Mouse (Mus musculus) adrenal gland, adult 2 months (tissue): ENCODE measurements at regions not wholly inside any gene's neighbourhood (a gene's known extent, or its start where the extent isn't known, plus 50 kb on each side); places are given as distances from the start of the nearest gene placed in this dataset.
A peak's percentile ranks its signal among the peaks of the same experiment; 100 is the strongest.

ENCODE experiments used
- DNase-seq: peaks from one replicate; pipeline ENCODE4 v3.0.0; 2021

DNA sequence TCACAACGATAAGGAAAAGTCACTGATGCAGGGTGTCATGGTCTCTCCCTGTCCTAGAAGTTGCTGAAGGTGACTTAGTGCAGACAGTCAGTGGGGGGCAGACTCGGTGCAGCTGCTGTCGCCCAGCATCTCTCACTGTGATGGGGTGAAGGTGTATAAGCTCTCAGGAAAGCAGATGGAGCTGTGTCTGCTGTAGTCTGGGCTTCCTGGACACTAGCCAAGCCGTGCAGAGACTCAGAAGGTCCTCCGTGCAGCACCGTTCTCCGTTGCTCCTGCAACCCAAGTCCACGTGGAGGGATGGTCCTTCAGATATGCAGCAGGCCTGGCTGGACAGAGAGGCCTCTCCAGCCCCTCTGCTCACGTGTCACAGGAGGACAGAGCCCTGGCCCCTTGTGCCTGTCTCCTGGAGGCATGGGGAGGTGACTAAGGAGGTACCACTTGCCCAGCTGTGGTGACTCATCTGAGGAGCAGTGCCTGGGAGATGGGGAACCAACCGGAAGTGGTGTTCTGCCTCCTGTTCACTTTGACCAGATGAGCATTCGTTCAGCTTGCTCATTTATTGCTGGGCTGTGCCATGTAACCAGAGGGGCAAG lies 171.2 kb downstream of the Gadd45g start:
- peak; percentile 73 for DNase-seq

DNA sequence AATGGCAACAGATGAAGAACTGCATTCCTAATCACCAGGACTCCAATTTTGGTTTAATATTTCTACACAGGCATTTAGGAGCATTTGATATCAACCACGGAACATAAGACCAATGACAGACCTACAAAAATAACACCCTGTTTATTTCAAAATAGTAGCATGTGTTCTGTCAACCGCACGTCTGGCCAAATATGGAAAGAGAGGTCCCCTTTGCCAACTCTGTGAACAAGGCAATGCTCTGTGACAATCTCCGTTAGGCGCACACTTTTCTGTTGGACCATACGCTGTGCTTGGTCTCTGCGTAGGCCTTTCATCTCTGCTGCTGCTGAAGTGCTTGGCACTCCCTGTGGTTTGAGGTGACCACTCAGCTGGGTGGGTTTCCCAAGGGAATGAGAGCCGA lies 173.2 kb downstream of the Gadd45g start:
- no peak for DNase-seq

DNA sequence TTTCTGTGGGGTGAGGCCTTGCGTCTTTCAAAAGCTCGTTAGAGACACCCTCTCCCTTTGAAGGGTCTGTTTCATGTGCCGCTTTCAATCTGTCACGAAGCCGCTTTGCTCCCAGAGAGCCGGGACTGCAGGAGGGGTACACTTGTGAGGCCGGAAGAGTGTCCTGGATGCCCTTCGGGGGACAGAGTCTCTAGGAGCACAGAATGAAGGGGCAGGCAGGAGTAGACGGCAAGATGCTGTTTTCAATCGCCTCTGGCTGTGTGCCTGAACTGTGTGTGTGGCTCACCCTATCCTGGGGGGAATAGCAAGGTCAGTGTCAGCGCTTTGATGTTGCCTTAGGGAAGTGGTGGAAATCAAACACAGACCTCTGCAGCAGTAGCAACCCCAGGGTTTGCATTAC lies 174.7 kb downstream of the Gadd45g start:
- DNase-seq: peak; percentile 76

DNA sequence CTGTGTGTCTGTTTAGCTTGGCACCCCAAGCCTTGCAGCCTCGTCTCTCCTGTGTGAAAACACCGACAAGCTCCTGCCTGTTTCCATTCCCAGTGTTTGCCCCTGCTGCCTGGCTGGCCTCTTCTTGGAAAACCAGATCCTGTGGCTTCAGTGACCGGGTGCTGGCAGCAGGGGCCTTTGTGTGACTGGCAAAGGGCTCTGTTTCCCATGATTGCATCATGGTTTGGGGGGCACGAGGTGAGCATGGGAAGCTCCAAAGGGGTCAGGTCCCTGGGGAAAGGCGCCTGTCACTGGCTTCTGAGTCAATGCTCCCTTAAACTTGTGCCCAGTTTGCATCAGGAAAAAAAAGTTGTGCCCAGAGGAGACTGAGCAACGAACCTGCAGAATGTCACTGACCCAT lies 175.3 kb downstream of the Gadd45g start:
- peak; percentile 64 for DNase-seq

DNA sequence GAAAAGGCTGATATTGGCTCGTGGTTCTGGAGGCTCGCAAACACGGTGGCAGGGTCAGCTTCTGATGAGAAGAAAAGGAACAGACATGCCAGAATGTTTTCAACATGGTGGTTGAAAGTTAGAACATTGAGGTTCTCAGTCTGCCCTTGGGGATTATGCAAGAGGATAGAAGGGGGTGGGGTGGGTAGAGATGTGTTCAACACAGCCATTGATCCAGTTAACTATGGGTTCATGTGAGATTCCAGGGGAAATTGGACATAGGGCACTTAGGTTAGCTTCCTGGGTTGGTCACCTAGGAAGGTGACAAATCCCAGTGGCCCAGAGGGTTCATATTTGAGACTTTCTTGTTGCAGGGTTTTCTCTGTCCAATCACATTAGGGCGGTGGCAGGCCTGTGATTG lies 176.1 kb downstream of the Gadd45g start:
- DNase-seq: no peak

DNA sequence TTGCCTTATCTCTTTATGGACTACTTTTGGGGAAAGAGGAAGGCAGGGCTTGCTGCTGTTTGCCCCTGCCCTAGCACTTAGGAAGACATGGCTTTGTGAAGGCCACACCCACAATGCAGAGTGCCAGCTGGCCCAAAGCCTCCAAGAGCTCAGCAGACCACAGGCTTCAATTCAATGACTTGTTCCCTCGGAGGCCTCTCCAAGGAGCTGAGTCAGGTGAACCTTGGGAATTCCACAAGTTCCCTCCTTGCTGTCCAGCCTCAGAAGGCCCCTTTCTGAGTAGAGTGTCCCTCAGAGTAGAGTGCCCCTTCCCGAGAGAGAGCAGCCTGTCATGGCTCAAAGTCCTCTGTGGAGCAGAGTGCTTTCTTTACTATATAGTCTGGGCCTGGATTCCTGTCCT lies 177.9 kb downstream of the Gadd45g start:
- DNase-seq: peak; percentile 87

DNA sequence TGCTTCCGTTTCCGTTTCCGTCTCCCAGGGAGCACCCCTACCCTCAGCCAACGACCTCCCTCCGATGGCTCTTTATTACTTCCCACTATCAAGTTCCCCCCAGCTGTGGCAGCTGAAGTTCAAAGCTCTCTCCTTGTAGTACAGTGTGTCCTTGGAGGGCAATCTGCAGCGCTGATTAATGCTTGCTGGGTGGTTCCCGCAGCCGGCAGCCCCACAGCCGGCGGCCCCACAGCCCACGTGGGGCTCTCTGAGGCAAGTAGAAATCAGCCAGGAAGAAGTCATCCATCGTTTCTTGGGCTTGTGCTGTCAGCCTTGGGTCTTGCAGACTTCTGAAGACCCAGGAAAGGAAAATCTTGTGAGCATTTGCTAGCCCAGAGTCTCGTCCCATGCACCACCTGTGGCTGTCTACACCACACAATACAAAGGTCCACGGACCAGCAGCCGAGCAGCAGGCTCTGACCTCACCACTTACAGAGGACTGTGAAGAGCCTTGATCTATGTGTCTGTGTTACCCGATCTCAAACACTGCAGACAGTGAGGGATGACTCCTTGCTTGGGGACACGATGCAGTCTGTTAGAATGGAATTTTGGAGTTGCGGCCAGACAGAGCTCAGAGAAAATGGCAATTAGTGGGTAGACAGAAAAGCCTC lies 178.5 kb downstream of the Gadd45g start:
- peak; percentile 87 for DNase-seq

DNA sequence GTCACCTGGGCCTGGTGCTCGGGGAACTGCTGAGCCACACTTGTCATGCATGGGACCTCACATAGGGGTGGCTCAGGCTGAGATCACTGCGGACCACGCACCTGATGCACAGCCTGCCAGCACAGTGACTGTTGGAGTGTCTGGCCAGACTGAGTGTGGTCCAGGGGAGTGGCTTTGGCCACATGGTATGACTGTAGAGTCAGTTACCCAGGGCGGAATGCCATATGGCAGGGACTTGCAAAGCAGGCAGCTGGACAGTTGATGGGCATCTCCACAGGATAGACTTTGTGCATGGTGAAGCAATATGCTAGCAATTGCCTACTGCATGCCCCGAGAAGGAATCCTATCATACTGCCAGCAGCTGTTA lies 179.0 kb downstream of the Gadd45g start:
- peak; percentile 84 for DNase-seq

DNA sequence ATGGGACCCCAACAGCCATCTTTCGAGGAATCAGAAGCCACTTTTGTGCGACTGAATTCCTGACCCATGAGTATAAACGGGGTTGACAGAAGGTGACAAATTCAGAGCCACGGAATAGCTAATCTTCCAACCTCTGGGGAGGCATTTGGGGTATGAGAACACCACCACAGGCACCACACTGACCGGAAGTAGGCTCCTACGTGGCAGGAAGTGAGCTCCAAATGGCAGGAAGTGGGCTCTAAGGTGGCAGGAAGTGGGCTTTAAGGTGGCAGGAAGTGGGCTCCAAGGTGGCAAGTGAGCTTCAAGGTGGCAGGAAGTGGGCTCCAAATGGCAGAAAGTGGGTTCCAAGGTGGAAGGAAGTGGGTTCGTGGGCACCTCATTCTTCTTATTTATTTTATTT lies 179.8 kb downstream of the Gadd45g start:
- no peak for DNase-seq

DNA sequence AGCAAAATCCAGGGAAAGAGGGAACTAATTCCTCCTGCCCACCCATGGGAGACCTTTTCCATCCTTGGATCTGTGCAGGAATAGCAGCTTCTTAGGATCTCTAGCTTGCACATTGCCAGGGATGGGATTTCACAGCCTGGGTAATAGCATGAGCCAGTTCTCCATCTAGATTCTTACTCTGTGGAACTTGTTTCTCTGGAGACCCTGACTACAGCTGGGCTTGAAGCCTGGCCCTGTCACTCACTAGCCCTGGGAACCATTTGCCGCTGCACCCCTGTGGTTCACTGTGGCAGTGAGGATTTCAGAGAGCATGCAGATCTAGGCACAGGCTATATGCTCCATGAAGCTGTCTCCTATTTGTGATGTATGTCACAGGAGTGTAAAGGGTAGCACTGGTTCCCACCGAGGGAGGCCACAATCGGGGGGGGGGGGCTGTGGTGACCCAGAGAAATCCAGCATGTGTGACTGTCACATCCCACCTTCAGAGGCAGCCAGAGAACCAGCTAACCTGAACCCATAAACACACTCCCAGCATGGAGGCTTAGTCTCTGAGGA lies 183.5 kb downstream of the Gadd45g start:
- DNase-seq: no peak

DNA sequence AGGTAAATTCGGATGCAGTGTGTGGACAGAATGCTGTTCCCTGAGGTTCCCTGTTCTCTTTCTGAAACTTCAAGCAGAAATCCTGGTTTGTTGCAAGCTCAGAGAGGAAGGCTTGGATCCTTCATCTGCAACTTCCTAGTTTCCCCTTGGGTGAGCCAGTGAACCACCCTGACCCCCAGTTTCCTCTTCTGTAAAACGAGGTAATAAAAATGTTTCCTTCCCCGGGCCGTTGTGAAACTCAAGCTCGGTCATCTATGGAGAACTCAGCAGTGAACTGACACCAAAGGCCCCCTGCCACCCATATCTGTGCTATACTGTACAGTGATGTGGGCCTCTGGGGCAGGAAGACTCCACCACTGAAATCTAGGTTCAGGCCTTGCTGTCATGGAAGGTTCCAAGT lies 185.0 kb downstream of the Gadd45g start:
- DNase-seq: no peak

DNA sequence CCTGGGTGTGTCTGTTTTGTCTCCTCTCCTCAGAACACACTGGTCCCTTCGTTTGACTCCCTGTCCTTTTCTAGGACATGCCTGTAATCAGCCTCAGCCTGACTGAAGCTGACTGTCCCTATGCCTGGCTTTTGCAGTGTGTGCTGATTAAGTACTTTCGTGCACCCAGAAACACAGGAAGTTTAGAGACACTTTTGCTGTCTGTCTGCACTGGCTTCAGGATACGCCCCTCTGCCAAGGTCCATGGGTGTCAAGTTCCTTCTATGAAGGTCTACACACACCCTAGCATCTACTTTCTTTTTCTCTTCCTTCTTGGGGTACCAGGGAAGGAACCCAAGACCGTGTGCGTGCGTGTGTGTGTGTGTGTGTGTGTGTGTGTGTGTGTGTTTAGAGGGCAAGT lies 189.3 kb downstream of the Gadd45g start:
- peak; percentile 27 for DNase-seq

DNA sequence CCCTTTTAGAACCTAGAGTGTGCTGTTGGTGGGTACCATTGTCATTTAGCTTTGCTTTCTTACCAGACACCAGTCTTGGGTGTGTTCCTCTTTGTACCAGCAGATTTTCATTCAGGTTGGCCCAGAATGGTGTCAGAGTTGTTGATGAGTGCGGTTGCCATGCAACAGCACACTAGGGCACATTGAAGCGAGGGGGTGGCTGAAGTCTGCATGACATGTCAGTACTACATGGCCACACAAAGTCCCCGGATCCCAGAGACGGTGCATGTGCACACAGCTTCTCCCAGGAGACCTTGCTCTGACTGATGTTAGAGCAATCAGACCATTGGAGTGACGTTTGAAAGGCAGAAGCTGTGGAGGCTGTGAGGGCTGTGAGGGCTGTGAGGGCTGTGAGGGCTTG lies 189.9 kb downstream of the Gadd45g start:
- no peak for DNase-seq

DNA sequence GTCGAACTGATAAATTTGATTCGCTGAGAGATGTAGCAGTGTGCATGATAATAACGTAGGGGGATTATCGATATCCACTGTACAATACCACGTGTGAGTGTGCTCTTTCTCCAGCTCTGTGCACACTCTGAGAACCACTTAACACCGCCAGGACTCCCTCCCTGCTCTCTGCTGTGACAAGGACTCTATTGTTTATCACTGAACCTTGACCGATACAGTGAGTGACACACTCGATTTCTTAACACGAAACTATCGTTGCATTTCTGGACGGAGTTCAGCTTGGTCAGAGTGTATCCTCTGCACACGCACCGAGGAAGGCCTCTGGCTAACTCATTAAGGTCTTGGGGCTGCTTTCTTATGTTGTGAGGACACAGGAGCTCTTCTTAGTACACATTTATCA lies 190.7 kb downstream of the Gadd45g start:
- peak; percentile 84 for DNase-seq

DNA sequence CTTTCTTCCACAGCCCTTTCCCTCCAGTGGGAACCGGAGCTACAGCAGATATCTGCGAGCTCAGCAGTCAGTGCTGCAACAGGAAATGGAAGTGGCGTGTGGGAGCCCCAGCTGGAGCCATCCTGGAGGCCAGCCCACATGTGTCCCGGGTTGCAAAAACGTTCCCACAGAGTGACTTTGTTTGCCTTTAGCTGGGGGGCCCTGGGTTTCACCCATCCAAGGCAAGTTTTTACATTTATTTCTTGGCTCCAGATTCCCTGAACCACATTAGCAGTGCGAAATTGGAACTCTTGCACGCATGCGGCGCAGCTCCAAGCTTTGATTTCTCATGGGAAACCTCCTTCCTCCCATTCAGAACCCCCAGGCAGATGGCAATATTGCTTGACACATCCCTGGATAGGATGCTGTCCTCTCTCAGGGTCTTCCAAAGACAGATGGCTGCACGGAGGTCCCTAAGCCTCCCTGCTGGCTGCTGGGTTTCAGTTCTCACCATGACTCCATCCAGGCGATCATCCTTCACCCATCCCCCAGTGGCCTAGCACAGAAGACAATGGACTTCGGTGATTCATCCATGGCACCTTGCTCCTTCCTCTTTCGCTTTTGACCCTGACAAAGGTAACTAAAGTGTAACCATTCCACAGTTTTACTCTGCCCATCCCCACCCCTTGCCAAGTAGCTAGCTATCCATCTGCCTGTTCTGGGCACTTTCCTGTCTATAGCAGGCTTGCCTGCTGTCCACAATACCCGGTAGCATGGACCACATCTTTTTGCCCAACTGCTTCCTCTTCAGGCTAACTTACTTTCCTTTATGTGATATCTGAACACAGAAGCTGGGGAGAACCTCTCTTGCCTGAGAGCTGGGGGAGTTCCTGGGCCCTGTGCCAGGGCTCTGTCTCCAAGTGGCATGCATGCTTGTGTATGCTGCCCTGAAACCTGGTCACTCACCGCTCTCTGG lies 195.3 kb downstream of the Gadd45g start:
- DNase-seq: peak; percentile 50

DNA sequence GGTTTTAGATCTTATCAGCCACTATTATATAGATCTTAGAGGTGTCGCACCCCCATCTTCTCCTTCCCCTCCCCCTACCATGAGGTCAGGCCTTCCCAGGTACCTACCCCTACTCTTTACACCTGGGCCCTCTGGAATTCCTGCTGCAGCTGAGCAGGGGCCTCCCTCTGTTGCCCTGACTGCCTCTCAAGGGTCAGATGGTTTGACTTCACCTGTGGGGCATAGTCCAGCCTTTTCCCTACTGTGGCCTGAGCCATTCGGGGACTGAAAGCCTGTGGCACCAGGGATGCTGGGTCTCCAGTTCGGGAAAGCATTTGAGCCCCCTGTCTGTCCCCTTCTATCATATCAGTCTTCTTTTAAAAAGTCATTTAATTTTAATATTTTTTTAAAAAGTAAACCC lies 196.4 kb downstream of the Gadd45g start:
- DNase-seq: no peak

DNA sequence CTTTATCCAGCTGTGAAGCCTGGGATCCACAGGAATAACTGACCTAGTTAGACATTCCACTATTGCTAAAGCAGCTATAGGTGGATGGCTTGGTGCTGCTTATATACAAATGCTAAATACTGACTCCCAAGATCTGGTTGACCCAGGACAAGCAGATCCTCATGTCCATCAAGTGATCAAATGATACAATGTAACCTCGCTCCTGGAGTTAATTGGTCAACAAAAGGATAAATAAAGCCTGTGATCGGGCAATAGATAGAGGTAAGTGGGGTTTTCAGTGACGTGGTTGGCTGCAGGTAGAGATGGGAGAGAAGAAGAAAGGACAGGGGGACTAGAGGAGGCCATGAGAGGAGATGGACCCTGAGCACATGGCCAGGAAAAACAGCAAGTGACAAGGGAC lies 197.4 kb downstream of the Gadd45g start:
- no peak for DNase-seq

DNA sequence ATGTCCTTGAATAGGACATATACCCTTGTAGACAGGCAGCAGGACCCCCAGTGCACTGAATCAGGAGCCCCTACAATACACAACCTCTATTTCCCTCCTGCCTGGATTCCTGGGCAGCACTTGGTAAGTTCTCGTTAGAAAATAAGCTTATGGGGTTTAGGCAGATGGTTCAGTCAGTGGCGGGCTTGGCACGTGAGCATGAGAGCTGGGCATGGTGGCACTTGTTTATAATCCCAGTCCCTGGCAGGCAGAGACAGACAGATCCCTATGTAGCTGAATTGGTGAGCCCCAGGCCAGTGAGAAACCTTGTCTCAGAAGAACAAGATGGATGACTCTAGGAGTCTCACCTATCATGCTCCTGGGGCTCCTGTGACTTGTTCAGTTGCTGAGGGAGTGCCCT lies 198.9 kb downstream of the Gadd45g start:
- no peak for DNase-seq

DNA sequence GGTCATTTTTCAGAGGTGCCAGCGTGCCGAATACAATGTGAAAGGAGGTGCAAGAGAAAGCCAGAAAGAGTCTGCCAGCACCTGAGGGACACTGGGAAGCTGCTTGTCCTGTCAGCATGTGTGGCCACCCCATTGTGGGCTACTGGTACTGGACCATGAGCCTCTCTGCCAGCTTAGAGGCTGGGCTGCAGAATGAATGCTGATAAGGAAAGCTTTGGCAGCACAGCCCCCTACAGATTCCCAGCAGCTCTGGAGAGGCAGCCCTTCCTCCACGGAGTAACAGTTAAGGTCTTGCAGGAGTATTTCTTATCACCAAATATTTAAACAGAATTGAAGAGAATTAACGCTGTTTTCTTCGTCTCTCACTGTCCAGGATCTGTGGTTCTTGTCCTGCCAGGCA lies 199.5 kb downstream of the Gadd45g start:
- DNase-seq: no peak

DNA sequence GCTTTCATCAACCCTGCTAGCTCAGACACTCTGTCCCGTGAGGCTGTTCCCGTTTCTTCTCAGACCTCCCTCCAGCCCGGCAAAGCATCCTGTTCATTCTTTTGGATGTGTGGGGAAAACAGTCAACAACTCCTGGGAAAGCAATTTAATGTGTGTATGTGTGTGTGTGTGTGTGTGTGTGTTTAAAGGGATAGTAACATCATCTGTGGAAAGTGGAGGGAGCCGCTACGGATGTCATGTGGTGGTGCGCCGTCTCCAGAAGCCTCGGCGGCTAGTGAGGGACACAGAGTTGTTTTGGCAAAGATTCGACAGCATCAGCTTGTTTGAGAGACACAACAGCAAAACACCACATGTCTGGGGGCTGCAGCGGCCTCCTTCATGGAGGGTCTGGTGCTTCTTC lies 200.2 kb downstream of the Gadd45g start:
- no peak for DNase-seq

DNA sequence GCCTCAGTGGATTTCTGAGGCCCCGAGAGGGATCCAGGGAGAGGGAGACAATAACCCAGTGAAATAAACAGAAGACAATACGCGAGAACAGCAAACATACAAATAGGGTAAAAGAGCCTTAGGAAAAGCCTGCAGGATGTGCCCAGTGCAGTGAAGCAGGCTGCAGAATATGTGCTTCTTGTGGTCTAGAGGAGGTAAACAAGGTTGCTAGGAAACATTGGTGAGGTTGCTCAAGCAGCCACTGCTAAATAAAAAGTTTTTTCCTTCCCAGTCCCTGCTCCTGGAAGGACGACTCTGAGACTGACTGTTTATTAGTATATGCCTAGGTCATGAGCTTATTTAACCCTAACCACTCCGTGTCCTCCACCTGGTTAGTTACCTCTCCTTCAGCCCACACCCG lies 201.5 kb downstream of the Gadd45g start:
- no peak for DNase-seq

DNA sequence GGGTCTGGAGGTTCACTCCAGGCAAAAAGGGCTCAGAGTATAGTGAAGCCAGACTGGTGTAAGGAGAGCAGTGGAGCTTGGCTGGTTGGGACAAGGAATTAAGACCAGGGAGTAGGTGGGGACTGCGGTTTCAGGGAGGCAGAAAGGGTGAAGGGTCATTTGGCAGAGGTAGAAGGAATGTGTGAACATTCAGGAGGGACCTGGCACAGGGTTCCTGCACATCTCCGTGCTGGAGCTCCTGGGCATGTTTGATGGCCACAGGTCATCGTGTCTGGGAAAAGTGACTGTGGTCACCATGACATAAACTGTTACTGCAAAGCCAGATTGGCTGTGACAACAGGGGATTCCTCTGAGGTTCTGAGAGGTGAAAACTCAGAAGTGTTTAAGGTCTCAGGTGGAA lies 202.3 kb downstream of the Gadd45g start:
- no peak for DNase-seq

DNA sequence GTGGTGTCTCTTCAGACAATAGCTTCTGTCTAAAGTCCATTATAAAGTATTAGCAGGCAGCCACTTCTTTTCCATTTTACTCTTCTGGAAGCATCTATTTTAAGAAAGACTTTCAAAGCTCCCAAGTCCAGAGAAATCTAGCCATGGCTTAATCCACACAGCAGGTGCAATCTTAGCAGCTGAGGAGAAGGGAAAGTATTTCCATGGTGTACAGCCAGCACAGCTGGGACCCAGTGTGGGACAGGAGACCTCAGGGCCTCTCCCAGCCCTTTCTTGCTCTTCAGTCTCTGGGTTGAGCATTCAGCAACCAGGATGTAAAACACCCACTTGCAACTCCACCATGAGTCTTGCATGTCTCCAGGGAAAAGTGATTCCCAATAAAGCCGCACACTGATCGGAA lies 202.8 kb downstream of the Gadd45g start:
- DNase-seq: no peak
